Mouse (Mus musculus): ENCODE results near the gene Rtl8b.
A peak's percentile ranks its signal among the peaks of the same experiment; 100 is the strongest.
"Not testable (repeated sequence)": the region's sequence is repeated elsewhere in the genome, so short reads cannot be mapped to it uniquely, and the experiment has no call there.

Gene Rtl8b

GRCm38 (mm10) chrX:53670294-53670693 is at the start of gene Rtl8b:
Gene Rtl8b, minus strand, starts transcription at chrX:53670408.
- DNase-seq (ENCODE audit: low read depth, low spot score): peak; percentile 78

- DNase-seq (ENCODE audit: low read depth, low spot score): peak; percentile 34
Measured at GRCm38 (mm10) chrX:53716323-53717182, 46.3 kb upstream of the Rtl8b start.

- DNase-seq (ENCODE audit: low read depth, low spot score): no peak
Measured at GRCm38 (mm10) chrX:53715942-53716322, 45.7 kb upstream of the Rtl8b start.

- DNase-seq (ENCODE audit: low read depth, low spot score): no peak
Measured at GRCm38 (mm10) chrX:53702673-53703072, 32.5 kb upstream of the Rtl8b start.

DNA sequence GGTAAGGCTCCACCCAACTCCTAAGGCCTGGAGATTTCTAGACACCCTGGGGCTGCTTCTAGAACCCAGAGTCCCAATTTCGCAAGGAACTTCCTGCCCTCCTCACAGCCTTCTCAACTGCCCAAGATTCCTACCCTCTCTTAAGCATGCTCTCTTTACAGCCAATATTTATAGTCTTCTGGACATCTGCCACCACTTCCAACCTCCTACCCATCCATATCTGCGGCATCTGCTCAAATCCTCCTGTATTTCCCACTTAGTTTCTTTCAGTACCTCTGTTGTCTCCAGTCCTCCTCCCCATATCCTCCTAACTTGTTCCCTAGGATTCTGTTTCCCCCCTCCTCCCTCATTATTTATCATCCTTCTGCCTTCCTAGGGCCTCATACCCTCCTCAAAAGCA is 29.0 kb upstream of the Rtl8b start:
- no peak for DNase-seq (ENCODE audit: low read depth, low spot score)

DNA sequence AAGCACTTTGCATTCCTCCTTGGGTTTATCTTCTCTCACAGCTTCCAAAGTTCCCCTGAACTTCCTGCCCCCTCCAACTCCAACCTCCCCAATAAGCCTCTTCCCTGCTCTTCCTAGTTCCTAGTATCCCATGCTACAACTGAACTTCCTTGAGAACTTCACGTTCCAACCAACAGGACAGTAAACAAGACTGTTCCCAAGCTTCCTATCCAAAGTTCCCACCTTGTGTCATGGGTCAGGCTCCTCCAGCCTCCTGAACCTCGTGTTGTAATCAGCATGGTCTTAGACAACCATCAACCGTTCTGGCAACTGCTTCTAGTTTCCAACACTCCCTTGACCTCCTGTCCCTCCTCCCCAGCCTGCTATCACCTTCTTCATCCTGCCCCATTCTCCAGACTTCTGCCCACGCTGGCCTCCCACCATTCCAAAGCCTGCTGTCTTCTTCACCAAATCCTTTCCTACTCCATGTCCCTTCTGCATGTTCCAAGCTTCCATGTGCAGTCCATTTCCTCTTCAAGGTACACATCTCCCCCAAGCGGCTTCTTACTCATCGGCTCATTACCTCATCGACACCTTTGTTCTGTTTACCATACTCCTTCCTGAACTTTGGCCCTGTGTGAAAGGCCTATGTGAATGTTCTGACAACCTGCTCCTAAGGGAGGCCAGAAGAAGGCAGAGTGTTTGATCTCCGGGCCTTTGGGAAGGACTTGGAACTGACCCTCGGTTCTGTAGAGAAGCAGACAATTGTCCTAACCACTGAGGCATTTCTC is 24.0 kb upstream of the Rtl8b start:
- DNase-seq (ENCODE audit: low read depth, low spot score): no peak

DNA sequence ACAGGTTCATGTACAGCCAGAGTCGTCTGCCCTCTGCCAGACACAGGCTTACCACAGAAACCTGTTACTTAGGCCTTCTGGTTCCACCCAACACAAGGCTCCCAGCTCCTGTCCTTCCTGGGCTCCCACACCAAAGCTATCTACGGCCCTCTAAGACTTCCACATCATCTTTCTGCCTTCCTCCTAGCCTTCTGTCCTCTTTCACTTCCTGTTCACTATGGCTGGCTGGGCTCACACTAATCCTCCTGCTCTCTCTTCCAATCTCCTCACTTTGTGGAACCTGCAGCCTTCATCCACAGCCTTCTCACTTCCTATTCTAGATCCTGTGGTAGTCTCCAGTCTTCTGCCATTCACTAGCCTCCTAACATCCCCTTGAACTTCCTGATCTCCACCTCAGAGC is 22.9 kb upstream of the Rtl8b start:
- no peak for DNase-seq (ENCODE audit: low read depth, low spot score)

DNA sequence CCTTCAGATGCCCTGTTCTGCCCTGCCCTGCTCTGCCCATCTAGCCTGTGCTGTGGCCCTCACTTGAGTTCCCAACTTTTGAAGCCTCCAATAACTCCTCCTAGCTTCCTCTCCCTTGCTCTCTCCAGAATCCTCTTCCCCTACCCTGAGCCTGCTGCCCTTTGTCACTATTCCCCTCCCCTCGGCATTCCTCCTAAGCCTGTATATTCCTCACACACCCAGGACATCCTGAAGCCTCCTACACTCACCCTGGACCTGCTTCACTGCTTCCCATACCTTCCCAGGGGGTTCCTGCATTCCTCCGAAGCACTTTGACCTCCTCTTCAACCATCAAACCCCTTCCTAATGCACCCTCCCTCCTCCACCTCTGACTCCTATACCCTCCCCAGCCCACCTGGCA is 21.9 kb upstream of the Rtl8b start:
- no peak for DNase-seq (ENCODE audit: low read depth, low spot score)

DNA sequence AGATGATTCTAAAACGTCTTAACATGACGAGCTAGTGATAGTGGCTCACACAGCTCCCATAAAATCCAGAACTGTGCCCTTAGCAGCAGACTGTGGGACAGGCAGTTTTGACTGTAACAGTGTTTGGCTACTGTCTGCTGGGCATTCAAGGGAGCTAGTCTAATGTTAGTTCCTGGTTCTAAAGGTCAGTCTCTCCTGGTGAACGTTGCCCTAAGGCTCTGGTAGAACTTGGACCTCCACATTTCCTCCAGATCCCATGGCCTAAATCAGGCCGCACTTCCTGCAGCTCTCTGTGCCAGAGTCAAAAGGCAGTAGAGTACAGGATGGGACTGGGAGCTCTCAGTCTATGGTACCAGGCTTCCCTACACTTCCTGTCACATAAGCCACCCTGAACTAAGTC is 14.5 kb upstream of the Rtl8b start:
- DNase-seq (ENCODE audit: low read depth, low spot score): not testable (repeated sequence)

DNA sequence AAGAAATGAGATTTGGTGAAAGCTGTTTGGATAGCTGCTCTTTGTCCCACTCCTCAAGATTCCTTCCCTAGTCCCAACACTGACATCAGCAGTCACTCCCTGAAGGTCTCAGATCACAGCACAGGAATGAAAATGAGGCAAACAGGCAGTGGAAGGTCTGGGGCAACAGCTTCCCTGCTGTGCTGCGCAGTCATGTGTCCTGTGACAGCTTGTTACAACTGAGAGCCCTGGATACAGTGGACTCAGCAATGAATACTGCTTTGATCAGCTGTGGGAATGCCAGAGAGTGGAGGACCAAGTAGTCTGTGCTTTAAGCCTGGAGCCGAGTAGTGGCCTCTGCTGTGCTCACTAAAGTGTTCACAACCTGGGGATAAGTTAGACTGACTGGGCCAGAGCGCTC is 12.4 kb upstream of the Rtl8b start:
- not testable (repeated sequence) for DNase-seq (ENCODE audit: low read depth, low spot score)

- not testable (repeated sequence) for DNase-seq (ENCODE audit: low read depth, low spot score)
Measured at GRCm38 (mm10) chrX:53676943-53677342, 6.7 kb upstream of the Rtl8b start.

DNA sequence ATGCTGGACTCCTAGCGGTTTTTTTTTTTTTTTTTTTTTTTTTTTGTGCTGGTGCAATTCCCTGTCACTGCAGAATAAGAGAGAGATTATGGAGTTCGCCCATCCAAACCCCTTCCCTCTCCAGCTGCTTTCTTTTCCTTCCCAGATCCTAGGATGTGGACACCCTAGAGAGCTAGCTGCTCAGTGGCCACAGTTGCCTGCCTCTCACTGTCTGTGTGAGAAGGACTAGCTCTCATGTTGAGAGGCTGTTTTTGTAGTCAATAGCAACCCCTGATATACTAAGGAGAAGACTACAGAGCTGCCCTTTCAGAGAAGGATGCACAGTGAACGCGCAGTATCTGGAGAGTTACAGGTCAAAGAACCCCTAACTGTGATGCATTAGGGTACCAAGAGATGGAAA is 488 bp upstream of the Rtl8b start:
- DNase-seq (ENCODE audit: low read depth, low spot score): not testable (repeated sequence)

DNA sequence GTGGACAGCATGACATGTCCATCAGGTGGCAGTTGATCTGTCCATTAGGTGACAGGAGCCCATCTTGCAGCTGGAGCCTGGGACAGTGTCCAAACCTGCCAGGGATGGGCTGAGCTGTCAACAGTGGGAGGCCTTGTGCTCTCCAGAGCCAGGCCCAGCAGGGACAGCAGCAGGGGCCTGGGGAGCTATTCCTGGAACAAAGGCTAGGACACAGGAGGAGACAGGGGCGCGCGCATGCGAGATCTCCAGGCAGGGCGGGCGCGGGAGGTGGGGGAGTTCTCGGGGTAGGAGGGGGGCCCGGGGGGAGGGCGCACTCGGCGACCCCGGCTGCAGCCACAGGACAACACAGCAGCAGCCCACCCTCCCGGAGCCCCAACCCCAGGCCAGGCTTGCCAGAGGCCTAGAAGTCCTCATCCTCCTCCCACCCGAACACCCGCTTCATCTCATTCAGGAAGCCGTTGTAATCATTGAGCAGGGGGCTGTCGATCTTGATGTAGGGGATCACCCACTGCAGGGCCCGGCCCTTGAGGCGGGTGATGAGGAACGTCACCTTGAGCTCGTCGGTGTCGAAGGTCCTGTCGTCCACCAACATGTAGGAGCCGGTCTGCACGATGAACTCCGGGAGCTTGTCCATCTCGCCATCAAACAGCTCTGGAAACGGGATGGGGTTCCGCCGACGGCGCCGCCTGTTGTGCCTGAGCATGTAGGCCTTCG is 494 bp downstream of the Rtl8b start:
- not testable (repeated sequence) for DNase-seq (ENCODE audit: low read depth, low spot score)

DNA sequence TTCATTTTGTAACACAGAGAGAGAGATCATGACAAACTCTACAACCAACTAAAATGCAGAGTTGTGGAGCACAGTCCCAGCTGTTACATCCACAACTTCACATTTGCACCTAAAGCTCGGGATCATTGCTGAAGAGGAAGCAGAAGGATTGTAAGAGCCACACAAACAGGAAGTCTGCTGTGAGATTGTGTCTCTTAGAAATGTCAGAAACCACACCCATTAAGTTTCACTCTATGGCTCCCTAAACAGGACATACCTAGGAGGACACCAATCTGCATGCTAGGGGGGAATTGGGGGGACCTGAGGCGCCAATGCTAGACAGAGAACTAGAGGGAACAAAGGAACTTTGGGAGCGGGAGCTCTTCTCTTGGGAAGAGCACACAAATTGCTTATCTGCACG is 17.3 kb downstream of the Rtl8b start:
- DNase-seq (ENCODE audit: low read depth, low spot score): not testable (repeated sequence)

DNA sequence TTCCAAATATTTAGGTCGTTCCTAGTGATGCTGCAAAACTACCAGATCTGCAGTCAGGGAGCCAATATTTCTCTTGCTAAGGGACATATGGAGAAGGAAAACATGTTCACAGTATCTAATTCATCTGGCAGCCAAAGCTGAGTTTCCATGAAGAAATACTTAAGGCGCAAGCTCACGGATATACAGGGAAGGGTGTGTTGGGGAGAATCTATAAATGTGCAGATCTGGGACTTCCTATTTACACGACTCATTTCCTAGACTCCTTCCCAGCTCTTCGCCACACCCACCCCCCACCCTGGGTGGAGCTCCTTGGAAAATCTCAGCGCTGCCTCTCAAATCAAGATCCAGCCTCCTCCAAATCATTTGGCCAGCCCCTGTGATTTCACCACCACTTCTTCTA is 24.3 kb downstream of the Rtl8b start:
- no peak for DNase-seq (ENCODE audit: low read depth, low spot score)

- DNase-seq (ENCODE audit: low read depth, low spot score): peak; percentile 67
Measured at GRCm38 (mm10) chrX:53642980-53643961, 26.9 kb downstream of the Rtl8b start, which contains the start of gene Rtl8a. Gene Rtl8a, minus strand, starts transcription at chrX:53643682.

DNA sequence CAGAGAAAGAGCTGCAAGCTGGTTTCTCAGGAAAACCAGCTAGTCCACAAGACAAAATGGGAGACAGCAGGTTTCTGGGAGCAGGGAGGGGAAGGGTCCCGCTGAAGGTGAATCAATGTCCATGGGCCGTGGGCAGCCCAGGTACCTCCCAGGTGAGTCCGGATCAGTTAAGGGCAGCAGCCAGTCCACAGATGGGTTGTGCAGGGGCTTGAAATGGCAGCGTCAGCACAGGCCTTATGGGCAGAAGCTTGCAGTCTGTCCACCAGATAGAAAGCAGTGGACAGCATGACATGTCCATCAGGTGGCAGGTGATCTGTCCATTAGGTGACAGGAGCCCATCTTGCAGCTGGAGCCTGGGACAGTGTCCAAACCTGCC is 27.6 kb downstream of the Rtl8b start:
- DNase-seq (ENCODE audit: low read depth, low spot score): not testable (repeated sequence)

DNA sequence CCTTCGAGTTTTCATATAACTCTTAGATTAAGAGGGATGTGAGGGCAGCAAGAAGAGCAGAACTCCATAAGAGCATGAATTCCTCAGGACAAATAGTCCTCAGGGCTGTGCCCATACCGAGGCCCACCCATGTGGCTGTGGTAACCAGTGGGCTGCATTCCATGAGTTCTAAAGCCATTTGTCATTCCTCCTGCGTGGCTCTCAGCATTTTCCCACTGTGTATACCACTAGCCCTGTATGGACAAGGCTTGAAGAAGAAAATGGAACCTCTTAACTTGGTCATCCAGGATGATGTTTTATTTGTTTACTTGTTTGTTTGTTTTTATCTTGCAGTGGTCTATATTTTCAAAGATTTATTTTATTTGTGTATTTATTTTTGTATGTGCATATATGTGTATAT is 32.1 kb downstream of the Rtl8b start:
- not testable (repeated sequence) for DNase-seq (ENCODE audit: low read depth, low spot score)

Data from R1 (cell line).